Mouse (Mus musculus): Measurements from ENCODE around the gene Fbxo5.

DNA sequence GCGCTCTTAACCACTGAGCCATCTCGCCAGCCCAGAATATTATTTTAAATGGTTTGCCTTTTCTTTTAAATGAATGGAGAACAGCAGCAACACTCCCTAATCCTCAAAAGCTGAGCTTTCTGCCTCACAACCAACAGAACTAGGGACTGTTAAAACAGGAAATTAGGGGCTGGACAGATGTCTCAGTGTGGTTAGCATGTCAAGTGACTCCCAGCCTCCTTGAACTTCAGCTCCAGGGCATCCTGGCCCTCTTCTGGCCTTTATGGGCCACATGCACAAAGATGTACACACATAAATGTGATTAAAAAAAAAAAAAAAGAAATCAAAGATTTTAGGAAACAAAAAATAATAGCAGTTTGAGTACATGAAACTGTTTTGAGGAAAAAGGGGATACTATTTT lies 10.6 kb upstream of the Fbxo5 start:
- TF ChIP-seq CTCF (IDR thresholded peaks at IDR 0.05; ENCODE audit: borderline replicate concordance, insufficient read depth, low read length): no peak
- TF ChIP-seq POLR2A (IDR thresholded peaks at IDR 0.05; ENCODE audit: low read depth, low read length): no peak

Measured in embryonic fibroblast, embryonic 13.5 days (primary cell).